In the genomic region with DNA sequence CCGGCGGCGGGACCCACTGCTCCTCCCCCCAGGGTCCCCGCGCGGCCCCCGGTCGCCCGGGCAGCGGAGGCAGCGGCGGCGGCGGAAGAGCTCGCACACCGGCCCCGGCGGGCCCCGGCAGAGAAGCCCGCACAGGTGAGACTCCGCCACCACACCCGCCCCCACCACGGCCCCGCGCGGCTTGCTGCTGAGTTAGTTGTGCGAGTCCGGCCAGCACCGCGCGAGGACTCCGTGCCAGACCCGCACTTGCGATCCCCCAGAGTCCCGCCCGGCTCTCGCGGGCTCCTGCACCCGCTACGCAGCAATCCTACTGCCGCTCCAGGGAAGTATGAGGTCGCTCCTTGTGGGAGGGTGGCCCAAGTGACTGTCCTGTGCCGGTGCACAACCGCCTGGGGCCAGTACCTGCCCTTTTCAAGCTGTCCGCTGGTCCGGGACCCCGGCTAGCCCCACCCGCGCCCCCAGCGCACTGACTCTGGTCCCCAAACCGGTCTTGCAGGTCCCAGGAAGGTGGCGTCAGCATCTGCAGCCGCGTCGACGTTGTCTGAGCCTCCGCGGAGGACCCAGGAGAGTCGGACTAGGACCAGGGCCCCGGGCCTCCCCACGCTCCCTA, we compare ENCODE assay signal across 8 mouse cellular contexts. TPM values are rescaled to one million over a fixed set of nuclear protein-coding genes. Genes with fewer than 3 reads are reported as not detected.
A peak's percentile ranks its signal among the peaks of the same experiment; 100 is the strongest.
DNase-seq lines count a peak whose midpoint lies in the region; ATAC-seq and TF ChIP-seq lines count a peak whose summit lies in the region.

No protein-coding gene starts in this region.

- H3K27me3 ChIP-seq in forebrain, embryonic 12.5 days = peaks cover 50% of the 10 kb centered on the region

- TF ChIP-seq POLR2A in bone marrow, adult 2 months (IDR thresholded peaks at IDR 0.05; ENCODE audit: borderline replicate concordance, control insufficient read depth, low read depth, low read length) = no peak; the same call in 1 of the 2 replicates
- no peak for TF ChIP-seq POLR2A in lung, adult 2 months (IDR thresholded peaks at IDR 0.05; ENCODE audit: borderline replicate concordance, extremely low read depth, low read depth, low read length)
- no peak for TF ChIP-seq POLR2A in olfactory bulb, adult 2 months (IDR thresholded peaks at IDR 0.05; ENCODE audit: insufficient read depth, low read depth, low read length)

- H3K9ac ChIP-seq in forebrain, embryonic 12.5 days = peak overlapping the region; percentile 77

- peak overlapping the region; percentile 69 for H3K4me3 ChIP-seq in bone marrow, adult 2 months (replicated peaks; ENCODE audit: control insufficient read depth, low read depth, low read length)
- H3K4me3 ChIP-seq in forebrain, embryonic 12.5 days (replicated peaks) = peak overlapping the region; percentile 86
- H3K4me3 ChIP-seq in lung, adult 2 months (replicated peaks; ENCODE audit: extremely low read depth, low read depth, low read length) = peak overlapping the region; percentile 71
- peak overlapping the region; percentile 74 for H3K4me3 ChIP-seq in olfactory bulb, adult 2 months (ENCODE audit: insufficient read depth, low read depth, low read length)

- WGBS in bone marrow, adult 2 months = 1% methylated on average over 59 of the region's 61 CpGs
- WGBS in forebrain, embryonic 12.5 days = under 1% methylated on average over 57 of the region's 61 CpGs
- WGBS in lung, adult 2 months = 3% methylated on average over 51 of the region's 61 CpGs
- WGBS in olfactory bulb, adult 2 months = 3% methylated on average over 57 of the region's 61 CpGs

- H3K9me3 ChIP-seq in forebrain, embryonic 12.5 days = no peaks in the 10 kb centered on the region

- peak; percentile 84 for ATAC-seq in forebrain, embryonic 12.5 days (ENCODE audit: low FRiP score)

- intact Hi-C loops in gastrocnemius, postnatal 14 days (cut with DNase I; ENCODE audit: low total_unique reads) = no loop called here

- peak overlapping the region; percentile 99 for H3K4me2 ChIP-seq in forebrain, embryonic 12.5 days

- DNase-seq in gastrocnemius, postnatal 10 days = peak; percentile 29
- DNase-seq in gastrocnemius, postnatal 14 days = no peak
- peak; percentile 73 for DNase-seq in kidney, adult 18-20 months
- DNase-seq in lung, adult 2 months = peak; percentile 67
- DNase-seq in urinary bladder, postnatal 36 days (ENCODE audit: low spot score in 2 of 2) = peak; percentile 73

- peak overlapping the region; percentile 54; the same call in 1 of the 2 replicates for H3K27ac ChIP-seq in bone marrow, adult 2 months (ENCODE audit: control insufficient read depth, insufficient read depth, low read depth, low read length, poor library complexity)
- H3K27ac ChIP-seq in forebrain, embryonic 12.5 days = no peak overlapping the region
- peak overlapping the region; percentile 12; the same call in 1 of the 2 replicates for H3K27ac ChIP-seq in olfactory bulb, adult 2 months (ENCODE audit: insufficient read depth, low read depth, low read length)

- TF ChIP-seq CTCF in bone marrow, adult 2 months (IDR thresholded peaks at IDR 0.05; ENCODE audit: control insufficient read depth, insufficient read depth, low read length) = no peak
- TF ChIP-seq CTCF in lung, adult 2 months (IDR thresholded peaks at IDR 0.05; ENCODE audit: insufficient read depth, low read length) = no peak
- TF ChIP-seq CTCF in olfactory bulb, adult 2 months (IDR thresholded peaks at IDR 0.05; ENCODE audit: insufficient read depth, low read depth, low read length) = no peak

- H3K36me3 ChIP-seq in forebrain, embryonic 12.5 days (replicated peaks) = no peaks in the 10 kb centered on the region

- no peaks in the 10 kb centered on the region; the same call in 1 of the 2 replicates for H3K4me1 ChIP-seq in bone marrow, adult 2 months (ENCODE audit: control insufficient read depth, insufficient read depth, low read length)
- peaks cover 22% of the 10 kb centered on the region for H3K4me1 ChIP-seq in forebrain, embryonic 12.5 days
- peaks cover 10% of the 10 kb centered on the region for H3K4me1 ChIP-seq in lung, adult 2 months (ENCODE audit: control insufficient read depth, insufficient read depth, low read length)
- peaks cover 34% of the 10 kb centered on the region for H3K4me1 ChIP-seq in olfactory bulb, adult 2 months (ENCODE audit: control insufficient read depth, insufficient read depth, low read length)

RNA-seq across cellular contexts. Expression of a gene that starts 4.4 kb away (rescaled TPM):
- 10 to 100 TPM; 16.0 to 16.3 TPM for total RNA-seq in gastrocnemius, postnatal 10 days (2021)
- 10 to 100 TPM; 19.1 to 19.9 TPM for total RNA-seq in gastrocnemius, postnatal 14 days (2021)
- polyA plus RNA-seq in bone marrow, adult 2 months (2011; ENCODE audit: insufficient read depth, insufficient read length, low replicate concordance, missing spikeins) = 114 and 142 TPM in 2 replicates
- 5.8 and 6.2 TPM in 2 replicates for polyA plus RNA-seq in forebrain, embryonic 12.5 days (2016; fragmentation: Nextera tagmentation; extraction: Ambion mirVana)
- polyA plus RNA-seq in lung, adult 2 months (2012; rRNA removed) = 104 and 107 TPM in 2 replicates
- polyA plus RNA-seq in olfactory bulb, adult 2 months (2012; ENCODE audit: insufficient read depth, insufficient read length, low replicate concordance, missing spikeins) = not detected in 2 replicates

RNA-seq across cellular contexts. Expression of a gene that starts 19.3 kb away (rescaled TPM):
- total RNA-seq in gastrocnemius, postnatal 10 days (2021) = 10 to 100 TPM in 1 of 2 experiments, 1 to 10 TPM in 1; 5.4 to 10.0 TPM
- 1 to 10 TPM; 5.7 to 7.3 TPM for total RNA-seq in gastrocnemius, postnatal 14 days (2021)
- 28.2 and 38.6 TPM in 2 replicates for polyA plus RNA-seq in bone marrow, adult 2 months (2011; ENCODE audit: insufficient read depth, insufficient read length, low replicate concordance, missing spikeins)
- 18.8 and 21.8 TPM in 2 replicates for polyA plus RNA-seq in forebrain, embryonic 12.5 days (2016; fragmentation: Nextera tagmentation; extraction: Ambion mirVana)
- polyA plus RNA-seq in lung, adult 2 months (2012; rRNA removed) = 23.3 and 28.5 TPM in 2 replicates
- not detected in 2 replicates for polyA plus RNA-seq in olfactory bulb, adult 2 months (2012; ENCODE audit: insufficient read depth, insufficient read length, low replicate concordance, missing spikeins)

RNA-seq across cellular contexts. Expression of a gene that starts 26.5 kb away (rescaled TPM):
- 10 to 100 TPM; 23.1 to 32.4 TPM for total RNA-seq in gastrocnemius, postnatal 10 days (2021)
- total RNA-seq in gastrocnemius, postnatal 14 days (2021) = 10 to 100 TPM; 19.5 to 21.0 TPM
- 86.0 and 162 TPM in 2 replicates for polyA plus RNA-seq in bone marrow, adult 2 months (2011; ENCODE audit: insufficient read depth, insufficient read length, low replicate concordance, missing spikeins)
- polyA plus RNA-seq in forebrain, embryonic 12.5 days (2016; fragmentation: Nextera tagmentation; extraction: Ambion mirVana) = 11.9 and 13.4 TPM in 2 replicates
- 157 and 188 TPM in 2 replicates for polyA plus RNA-seq in lung, adult 2 months (2012; rRNA removed)
- polyA plus RNA-seq in olfactory bulb, adult 2 months (2012; ENCODE audit: insufficient read depth, insufficient read length, low replicate concordance, missing spikeins) = not detected in 2 replicates

Comparison
In these comparisons a context has a peak if more than half of its experiments do, and no peak if none do; other contexts are left out.
1. RNA of a gene that starts 4.4 kb away (polyA plus RNA-seq): 114 to 142 TPM in bone marrow, adult 2 months and 104 to 107 TPM in lung, adult 2 months; 5.8 to 6.2 TPM in forebrain, embryonic 12.5 days and not detected in olfactory bulb, adult 2 months; every median in the first group is over 10 times any median in the second.
2. Peak in every context shown above with its lines, with median percentiles within 50 percentile points of each other: H3K4me3 ChIP-seq.